Mouse (Mus musculus) left cerebral cortex, adult 9 months (tissue): ENCODE results near the gene 4930583I09Rik.

Source experiments
- DNase-seq, 2 experiments: peaks; one replicate each; pipeline ENCODE4 v3.0.0; 2022; ENCODE audit warnings: low spot score in 2 of 2

Gene 4930583I09Rik

DNA sequence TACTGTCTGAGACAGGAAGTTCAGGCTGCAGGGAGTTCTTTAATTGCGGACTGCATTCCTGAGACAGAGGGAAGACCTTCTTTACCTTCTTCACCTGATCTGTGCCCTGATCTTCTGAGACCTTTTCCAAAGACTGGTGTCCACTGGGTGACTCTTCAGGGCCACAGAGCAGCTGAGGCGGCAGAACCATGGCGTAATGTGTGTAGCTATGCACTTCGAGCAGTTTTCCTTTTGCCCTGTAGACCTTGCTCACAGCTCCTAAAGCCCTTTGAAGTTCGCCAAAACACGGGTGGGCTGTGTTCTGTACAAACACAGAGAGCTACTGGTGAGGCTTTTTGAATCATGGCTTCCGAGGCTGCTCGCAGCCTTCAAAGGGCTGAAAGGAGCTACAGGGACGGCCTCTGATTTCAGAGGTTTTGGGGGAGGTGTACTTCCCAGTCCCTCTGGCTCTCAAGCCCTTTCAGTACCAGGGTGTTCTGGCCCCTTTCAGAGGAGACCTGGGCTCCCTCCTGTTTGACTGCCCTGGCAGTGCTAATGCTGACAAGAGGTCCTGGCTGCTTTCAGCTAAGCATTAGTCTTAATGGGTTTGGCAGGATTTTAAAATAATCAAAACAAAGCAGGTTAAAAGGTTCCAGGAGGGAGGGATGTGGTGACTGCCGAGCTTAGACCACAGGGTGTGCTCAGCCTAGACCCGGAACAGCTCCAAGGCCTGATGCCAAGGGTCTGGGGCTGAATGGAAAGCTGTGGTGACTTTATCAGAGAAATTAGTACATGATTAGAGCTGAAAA lies 33.5 kb downstream of the 4930583I09Rik start:
- DNase-seq = no peak

GRCm38 (mm10) chr17:64792623-64793022 lies 43.2 kb downstream of the 4930583I09Rik start:
- no peak for DNase-seq

DNA sequence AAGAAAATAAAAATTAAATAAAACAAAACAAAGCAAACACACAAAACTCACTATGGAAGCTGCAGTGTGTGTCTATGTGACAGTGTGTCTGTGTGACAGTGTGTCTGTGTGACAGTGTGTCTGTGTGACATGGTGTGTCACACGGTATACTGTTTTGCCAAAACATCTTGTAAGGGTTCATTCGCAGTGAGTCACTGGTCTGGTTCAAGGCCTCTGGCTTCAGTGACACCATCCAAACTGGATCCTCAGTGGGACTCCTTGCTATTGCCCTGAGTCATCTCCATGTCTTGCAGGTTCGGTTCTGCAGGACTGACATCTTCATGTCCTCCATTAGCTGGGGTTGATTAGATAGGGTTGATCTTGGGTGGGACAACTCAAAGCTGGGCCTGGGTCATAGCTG lies 43.8 kb downstream of the 4930583I09Rik start:
- DNase-seq = no peak

DNA sequence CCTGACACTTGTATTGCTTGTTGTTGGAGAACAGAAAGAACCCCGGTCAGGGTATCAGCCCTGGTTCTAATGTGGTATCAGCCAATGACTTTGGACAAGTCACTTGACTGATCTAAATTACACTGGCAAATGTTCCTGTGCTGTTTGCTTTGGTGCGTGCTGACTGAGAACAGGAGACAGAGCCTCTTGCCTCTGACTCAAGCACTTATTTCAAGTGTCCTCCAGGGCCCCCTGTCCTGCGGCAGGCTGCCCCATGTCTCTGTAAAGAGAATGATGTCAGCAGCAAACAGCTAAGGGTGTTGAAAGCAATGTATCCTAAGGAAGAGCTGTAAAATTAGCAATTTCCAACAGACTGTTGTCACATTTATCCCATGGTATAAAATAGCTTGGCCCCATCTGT lies 46.7 kb downstream of the 4930583I09Rik start:
- DNase-seq = no peak

DNA sequence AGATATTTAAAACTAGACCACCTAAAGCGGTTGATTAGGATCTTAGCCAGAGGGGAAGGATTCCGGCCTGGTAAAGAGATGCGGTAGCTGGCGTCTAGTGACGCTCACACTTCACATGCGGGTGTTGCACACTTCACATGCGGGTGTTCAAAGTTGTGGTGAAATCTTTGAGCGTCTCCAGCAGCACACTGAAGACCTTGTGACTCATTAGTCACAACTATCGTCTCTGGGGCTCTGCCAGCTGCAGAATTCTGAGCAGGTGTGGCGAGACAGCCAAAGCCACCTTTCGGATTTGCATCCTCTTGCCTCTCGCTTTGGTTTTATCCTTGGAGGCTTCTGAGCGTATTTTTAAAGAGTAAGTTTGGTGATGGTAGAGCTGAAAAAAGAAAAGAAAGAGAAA lies 47.6 kb downstream of the 4930583I09Rik start:
- no peak for DNase-seq

- DNase-seq = no peak
Observed at GRCm38 (mm10) chr17:64785961-64786360, 49.9 kb downstream of the 4930583I09Rik start.
